19 mouse cellular contexts compared by ENCODE assay signal in the genomic region with DNA sequence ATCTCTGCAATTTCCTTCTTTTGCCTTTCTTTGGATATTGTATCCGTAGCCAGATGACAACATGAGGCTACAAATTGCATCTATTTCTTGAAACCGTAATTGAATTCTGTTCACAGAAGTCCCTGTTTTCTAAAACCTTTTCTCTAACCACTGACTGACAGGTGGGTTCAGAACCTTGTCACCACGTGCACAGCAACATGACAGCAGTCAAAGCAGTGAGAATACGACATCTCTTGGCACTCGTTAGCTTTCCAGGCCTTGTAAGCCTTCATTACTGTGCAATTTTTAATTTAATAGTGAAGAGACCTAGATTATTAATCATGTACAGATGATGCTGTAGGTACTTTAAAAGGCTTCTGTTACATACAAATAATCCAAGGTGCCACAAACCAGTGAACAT.
"Had no signal": no experiment of that assay in that cellular context is flagged by ENCODE, and none has a peak within 500 bp of the region (broad histone marks: within the 10 kb centered on the region; RNA-seq: fewer than 3 reads in every experiment).

No protein-coding gene starts in this region.

- H3K4me1 ChIP-seq: midbrain, embryonic 10.5 days; midbrain, embryonic 12.5 days; neural tube, embryonic 13.5 days; neural tube, embryonic 15.5 days had no signal

- H3K27me3 ChIP-seq: midbrain, embryonic 12.5 days; neural tube, embryonic 13.5 days; neural tube, embryonic 15.5 days had no signal

- ATAC-seq: midbrain, embryonic 16.5 days had no signal

- H3K36me3 ChIP-seq: midbrain, embryonic 10.5 days; midbrain, embryonic 12.5 days; neural tube, embryonic 13.5 days; neural tube, embryonic 15.5 days had no signal

- H3K9ac ChIP-seq: lung, embryonic 14.5 days; midbrain, embryonic 12.5 days; neural tube, embryonic 13.5 days; neural tube, embryonic 15.5 days had no signal

- DNase-seq: lung, adult 18-20 months; lung, embryonic 14.5 days; lung, postnatal 10 days; lung, postnatal 4 days; midbrain, embryonic 14.5 days; retina, postnatal 1 day; right cerebral cortex, adult 18-20 months; right cerebral cortex, postnatal 25 days; right cerebral cortex, postnatal 4 days; spleen, adult 18-20 months; thymus, adult 18-20 months; thymus, postnatal 14 days; thymus, postnatal 4 days had no signal

- H3K27ac ChIP-seq: midbrain, embryonic 10.5 days; midbrain, embryonic 12.5 days; neural tube, embryonic 13.5 days; neural tube, embryonic 15.5 days had no signal

- H3K4me3 ChIP-seq: midbrain, embryonic 10.5 days; midbrain, embryonic 12.5 days; myocyte; neural tube, embryonic 13.5 days; neural tube, embryonic 15.5 days had no signal

- H3K4me2 ChIP-seq: lung, embryonic 14.5 days; midbrain, embryonic 12.5 days; neural tube, embryonic 13.5 days; neural tube, embryonic 15.5 days had no signal

- H3K9me3 ChIP-seq: midbrain, embryonic 10.5 days; midbrain, embryonic 12.5 days; neural tube, embryonic 13.5 days; neural tube, embryonic 15.5 days had no signal
